Comparison of ENCODE assay signal across 28 mouse cellular contexts in the genomic region with DNA sequence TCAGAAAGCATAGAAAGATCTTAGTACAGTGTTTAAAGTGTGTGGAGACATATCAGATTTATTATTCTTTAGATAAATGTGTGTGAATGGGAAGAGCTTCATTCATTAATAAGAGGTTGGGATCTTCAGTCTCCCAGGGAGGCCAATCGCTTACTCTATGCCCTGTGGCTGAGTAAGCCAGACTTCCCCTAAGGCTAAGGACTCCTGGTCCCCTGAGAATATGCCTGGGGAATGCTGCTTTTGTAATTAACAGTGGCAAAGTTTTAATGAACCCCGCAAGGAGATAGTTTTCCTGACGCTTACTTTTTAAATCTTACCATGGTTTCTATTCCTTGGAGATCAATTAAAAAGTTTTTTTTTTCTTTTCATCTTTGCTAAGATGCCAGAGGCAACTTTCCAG. TPM values are rescaled to one million over a fixed set of nuclear protein-coding genes. Genes with fewer than 3 reads are reported as not detected.
"Had no signal": no experiment of that assay in that cellular context is flagged by ENCODE, and none has a peak within 500 bp of the region (broad histone marks: within the 10 kb centered on the region; RNA-seq: fewer than 3 reads in every experiment).

No protein-coding gene starts in this region.

- DNase-seq: kidney, adult 11 months; kidney, adult 8-10 months; kidney, postnatal 10 days; kidney, postnatal 36 days; layer of hippocampus, postnatal 36 days; left cerebral cortex, postnatal 4 days; liver, postnatal 0 days; lung, embryonic 14.5 days; thymus, adult 18-20 months; thymus, postnatal 4 days had no signal

- H3K27me3 ChIP-seq: kidney, embryonic 15.5 days; limb, embryonic 12.5 days; limb, embryonic 15.5 days had no signal

- ATAC-seq: liver, postnatal 0 days; lung, postnatal 0 days had no signal

- H3K27ac ChIP-seq: kidney, embryonic 15.5 days; left cerebral cortex, adult 2 months; limb, embryonic 12.5 days; limb, embryonic 15.5 days; liver, embryonic 14.5 days; macrophage had no signal

- H3K4me1 ChIP-seq: kidney, embryonic 15.5 days; limb, embryonic 12.5 days; limb, embryonic 15.5 days had no signal

- H3K9ac ChIP-seq: kidney, embryonic 15.5 days; limb, embryonic 12.5 days; limb, embryonic 15.5 days; liver, embryonic 14.5 days; liver, postnatal 0 days; lung, embryonic 14.5 days had no signal

- H3K4me3 ChIP-seq: kidney, embryonic 15.5 days; left cerebral cortex, adult 2 months; limb, embryonic 12.5 days; limb, embryonic 15.5 days had no signal

- H3K4me2 ChIP-seq: kidney, embryonic 15.5 days; limb, embryonic 12.5 days; limb, embryonic 15.5 days; liver, embryonic 11.5 days; lung, embryonic 14.5 days had no signal

- H3K36me3 ChIP-seq: kidney, embryonic 15.5 days; limb, embryonic 12.5 days; limb, embryonic 15.5 days had no signal

- H3K9me3 ChIP-seq: kidney, embryonic 15.5 days; limb, embryonic 12.5 days; limb, embryonic 15.5 days had no signal

RNA-seq across cellular contexts. Expression of gene Olfr448, which starts 20.5 kb away (rescaled TPM):
- total RNA-seq: layer of hippocampus, adult 8-10 months; layer of hippocampus, postnatal 10 days; layer of hippocampus, postnatal 36 days; left cerebral cortex, adult 2 months; left cerebral cortex, postnatal 14 days; left cerebral cortex, postnatal 4 days; megakaryocyte, adult 5-6 weeks had no signal
- polyA plus RNA-seq: kidney, embryonic 15.5 days; limb, embryonic 12.5 days; limb, embryonic 15.5 days; liver, embryonic 11.5 days; liver, embryonic 14.5 days; liver, postnatal 0 days; lung, embryonic 14.5 days; lung, postnatal 0 days; macrophage; neural tube, embryonic 11.5 days; neural tube, embryonic 14.5 days; small intestine, adult 2 months; spleen, adult 2 months; stomach, embryonic 16.5 days; testis, adult 2 months had no signal

RNA-seq across cellular contexts. Expression of gene Olfr449, which starts 35.5 kb away (rescaled TPM):
- total RNA-seq: layer of hippocampus, adult 8-10 months; layer of hippocampus, postnatal 10 days; layer of hippocampus, postnatal 36 days; left cerebral cortex, adult 2 months; left cerebral cortex, postnatal 14 days; left cerebral cortex, postnatal 4 days; megakaryocyte, adult 5-6 weeks had no signal
- polyA plus RNA-seq: kidney, embryonic 15.5 days; limb, embryonic 12.5 days; limb, embryonic 15.5 days; liver, embryonic 11.5 days; liver, embryonic 14.5 days; liver, postnatal 0 days; lung, embryonic 14.5 days; lung, postnatal 0 days; macrophage; neural tube, embryonic 11.5 days; neural tube, embryonic 14.5 days; small intestine, adult 2 months; spleen, adult 2 months; stomach, embryonic 16.5 days; testis, adult 2 months had no signal

RNA-seq across cellular contexts. Expression of gene Olfr447, which starts 39.0 kb away (rescaled TPM):
- total RNA-seq: layer of hippocampus, adult 8-10 months; layer of hippocampus, postnatal 10 days; layer of hippocampus, postnatal 36 days; left cerebral cortex, adult 2 months; left cerebral cortex, postnatal 14 days; left cerebral cortex, postnatal 4 days; megakaryocyte, adult 5-6 weeks had no signal
- polyA plus RNA-seq: kidney, embryonic 15.5 days; limb, embryonic 12.5 days; limb, embryonic 15.5 days; liver, embryonic 11.5 days; liver, embryonic 14.5 days; liver, postnatal 0 days; lung, embryonic 14.5 days; lung, postnatal 0 days; macrophage; neural tube, embryonic 11.5 days; neural tube, embryonic 14.5 days; small intestine, adult 2 months; spleen, adult 2 months; stomach, embryonic 16.5 days; testis, adult 2 months had no signal

RNA-seq across cellular contexts. Expression of gene Olfr446, which starts 51.5 kb away (rescaled TPM):
- total RNA-seq: layer of hippocampus, postnatal 10 days; layer of hippocampus, postnatal 36 days; left cerebral cortex, adult 2 months; left cerebral cortex, postnatal 14 days; left cerebral cortex, postnatal 4 days; megakaryocyte, adult 5-6 weeks had no signal
- polyA plus RNA-seq: kidney, embryonic 15.5 days; limb, embryonic 12.5 days; limb, embryonic 15.5 days; liver, embryonic 11.5 days; liver, embryonic 14.5 days; liver, postnatal 0 days; lung, embryonic 14.5 days; lung, postnatal 0 days; macrophage; neural tube, embryonic 11.5 days; neural tube, embryonic 14.5 days; small intestine, adult 2 months; spleen, adult 2 months; stomach, embryonic 16.5 days; testis, adult 2 months had no signal

RNA-seq across cellular contexts. Expression of gene Olfr450, which starts 58.0 kb away (rescaled TPM):
- total RNA-seq: layer of hippocampus, adult 8-10 months; layer of hippocampus, postnatal 10 days; layer of hippocampus, postnatal 36 days; left cerebral cortex, adult 2 months; left cerebral cortex, postnatal 14 days; left cerebral cortex, postnatal 4 days; megakaryocyte, adult 5-6 weeks had no signal
- polyA plus RNA-seq: kidney, embryonic 15.5 days; limb, embryonic 12.5 days; limb, embryonic 15.5 days; liver, embryonic 11.5 days; liver, embryonic 14.5 days; liver, postnatal 0 days; lung, embryonic 14.5 days; lung, postnatal 0 days; macrophage; neural tube, embryonic 11.5 days; neural tube, embryonic 14.5 days; small intestine, adult 2 months; spleen, adult 2 months; stomach, embryonic 16.5 days; testis, adult 2 months had no signal
